Mouse (Mus musculus) ES-Bruce4 (cell line): Measurements from ENCODE around the gene Trim10. TPM values are rescaled to one million over a fixed set of nuclear protein-coding genes. Genes with fewer than 3 reads are reported as not detected.

Experiments
- H3K27ac ChIP-seq: 2 replicates; pipeline ENCODE4 v1.5.1; 2012; ENCODE audit warnings: low read length, inconsistent platforms; ENCODE audit not compliant: insufficient read depth
- H3K27me3 ChIP-seq: 2 replicates; pipeline ENCODE4 v1.6.1; 2012; ENCODE audit warnings: mild to moderate bottlenecking, low read length, inconsistent platforms; ENCODE audit not compliant: control insufficient read depth, poor library complexity, insufficient read depth, severe bottlenecking
- H3K36me3 ChIP-seq: 2 replicates; pipeline ENCODE4 v1.6.1; 2012; ENCODE audit warnings: inconsistent platforms, mild to moderate bottlenecking, low read length, moderate library complexity; ENCODE audit not compliant: control insufficient read depth, poor library complexity, insufficient read depth, severe bottlenecking
- H3K4me1 ChIP-seq: one replicate; pipeline ENCODE4 v1.8.1; 2011; ENCODE audit warnings: low read length; ENCODE audit not compliant: control insufficient read depth, insufficient read depth
- H3K4me3 ChIP-seq: 2 replicates; pipeline ENCODE4 v1.5.1; 2011; ENCODE audit warnings: low read depth, mild to moderate bottlenecking, low read length
- H3K9ac ChIP-seq: 2 replicates; pipeline ENCODE4 v1.6.1; 2012; ENCODE audit warnings: low read depth, mild to moderate bottlenecking, inconsistent platforms; ENCODE audit not compliant: poor library complexity, severe bottlenecking
- H3K9me3 ChIP-seq: replicated peaks from 2 replicates; pipeline ENCODE4 v1.6.1; 2012; ENCODE audit warnings: mild to moderate bottlenecking, low read length, inconsistent platforms; ENCODE audit not compliant: control insufficient read depth, poor library complexity, insufficient read depth, severe bottlenecking
- CTCF ChIP-seq: IDR thresholded peaks from one replicate; pipeline ENCODE4 v1.8.1; 2011; ENCODE audit warnings: low read depth, low read length
- EP300 ChIP-seq: IDR thresholded peaks from 2 replicates; pipeline ENCODE4 v1.6.1; 2011; ENCODE audit warnings: low read depth, low read length; ENCODE audit not compliant: insufficient read depth
- POLR2A ChIP-seq: IDR thresholded peaks from one replicate; pipeline ENCODE4 v1.8.1; 2011; ENCODE audit warnings: low read length; ENCODE audit not compliant: insufficient read depth
- polyA plus RNA-seq: library from polyadenylated mRNA; stranded (reverse); fragments of >200 nt; gene quantifications from 2 replicates; pipeline ENCODE4 v1.2.4, GENCODE M21; 2011; ENCODE audit warnings: low read depth; ENCODE audit not compliant: missing spikeins, insufficient read depth, insufficient read length

Gene Trim10
- polyA plus RNA-seq, 1 experiment, result not detected

- H3K9ac ChIP-seq, result no peak within 1 kb of the TSS
- no peaks in the 10 kb centered on the region for H3K4me1 ChIP-seq
- H3K27me3 ChIP-seq, result no peaks in the 10 kb centered on the region
- H3K9me3 ChIP-seq, result no peaks in the 10 kb centered on the region
- H3K4me3 ChIP-seq, result peak within 1 kb of the TSS; percentile 38
- H3K27ac ChIP-seq, result no peak within 1 kb of the TSS
- H3K36me3 ChIP-seq, result no peaks in the 10 kb centered on the region
- no peak for TF ChIP-seq POLR2A
- no peak for TF ChIP-seq CTCF
- TF ChIP-seq EP300, result 0 out of 2 replicates have a peak, but pooled peaks have one; percentile 2
These were observed 2.5 kb upstream of the Trim10 start, which contains the start of gene Trim15 for GRCm38 (mm10) chr17:36866719-36867527. Gene Trim15, minus strand, starts transcription at chr17:36867210.

- no peaks in the 10 kb centered on the region for H3K4me1 ChIP-seq
- no peak overlapping the region for H3K27ac ChIP-seq
- H3K27me3 ChIP-seq, result no peaks in the 10 kb centered on the region
- no peaks in the 10 kb centered on the region for H3K36me3 ChIP-seq
- H3K9ac ChIP-seq, result no peak overlapping the region
- H3K4me3 ChIP-seq, result no peak overlapping the region
- no peaks in the 10 kb centered on the region for H3K9me3 ChIP-seq
- TF ChIP-seq CTCF (no peak), POLR2A (no peak), EP300 (no peak)
These were observed 538 bp upstream of the Trim10 start for GRCm38 (mm10) chr17:36868836-36869235.

GRCm38 (mm10) chr17:36869955-36870810 lies 809 bp downstream of the Trim10 start:
- no peaks in the 10 kb centered on the region for H3K27me3 ChIP-seq
- H3K27ac ChIP-seq, result no peak overlapping the region
- no peak overlapping the region for H3K9ac ChIP-seq
- no peak for TF ChIP-seq EP300
- no peaks in the 10 kb centered on the region for H3K4me1 ChIP-seq
- no peaks in the 10 kb centered on the region for H3K9me3 ChIP-seq
- H3K36me3 ChIP-seq, result no peaks in the 10 kb centered on the region
- H3K4me3 ChIP-seq, result no peak overlapping the region

- no peak overlapping the region for H3K4me3 ChIP-seq
- no peak overlapping the region for H3K27ac ChIP-seq
- no peaks in the 10 kb centered on the region for H3K27me3 ChIP-seq
- H3K4me1 ChIP-seq, result no peaks in the 10 kb centered on the region
- no peaks in the 10 kb centered on the region for H3K9me3 ChIP-seq
- no peak for TF ChIP-seq CTCF
- TF ChIP-seq POLR2A, result no peak
- no peak overlapping the region for H3K9ac ChIP-seq
- no peaks in the 10 kb centered on the region for H3K36me3 ChIP-seq
These were observed 5.3 kb downstream of the Trim10 start for GRCm38 (mm10) chr17:36874636-36875035.

GRCm38 (mm10) chr17:36883350-36883749 lies 14.0 kb downstream of the Trim10 start:
- Histone ChIP-seq H3K9ac (no peak overlapping the region), H3K27ac (no peak overlapping the region), H3K27me3 (no peaks in the 10 kb centered on the region), H3K4me3 (no peak overlapping the region), H3K36me3 (no peaks in the 10 kb centered on the region), H3K9me3 (no peaks in the 10 kb centered on the region), H3K4me1 (no peaks in the 10 kb centered on the region)
- TF ChIP-seq CTCF, result no peak
- TF ChIP-seq POLR2A, result no peak
- no peak for TF ChIP-seq EP300

GRCm38 (mm10) chr17:36885132-36885790 lies 15.9 kb downstream of the Trim10 start:
- Histone ChIP-seq H3K9me3 (no peaks in the 10 kb centered on the region), H3K4me1 (no peaks in the 10 kb centered on the region), H3K9ac (no peak overlapping the region), H3K36me3 (no peaks in the 10 kb centered on the region), H3K27ac (no peak overlapping the region), H3K4me3 (no peak overlapping the region), H3K27me3 (no peaks in the 10 kb centered on the region)
- TF ChIP-seq CTCF, result no peak
- no peak for TF ChIP-seq EP300
- no peak for TF ChIP-seq POLR2A
